24 mouse cellular contexts compared by ENCODE assay signal in genomic region chr12:77502243-77502642, GRCm38 (mm10).
A peak's percentile ranks its signal among the peaks of the same experiment; 100 is the strongest.
DNase-seq lines count a peak whose midpoint lies in the region; ATAC-seq and TF ChIP-seq lines count a peak whose summit lies in the region.
"Had no signal": no experiment of that assay in that cellular context is flagged by ENCODE, and none has a peak within 500 bp of the region (broad histone marks: within the 10 kb centered on the region; RNA-seq: fewer than 3 reads in every experiment).

No protein-coding gene starts in this region.

- no peaks in the 10 kb centered on the region for H3K9me3 ChIP-seq in heart, embryonic 12.5 days (replicated peaks)
- no peaks in the 10 kb centered on the region for H3K9me3 ChIP-seq in kidney, postnatal 0 days (replicated peaks; ENCODE audit: low read length)
- H3K9me3 ChIP-seq: embryonic facial prominence, embryonic 12.5 days; liver, embryonic 13.5 days; stomach, embryonic 15.5 days had no signal

- no peak for TF ChIP-seq POLR2A in testis, adult 2 months (IDR thresholded peaks at IDR 0.05; ENCODE audit: control insufficient read depth, low read depth, low read length)

- H3K27me3 ChIP-seq in heart, embryonic 12.5 days (replicated peaks) = peaks cover 29% of the 10 kb centered on the region
- no peaks in the 10 kb centered on the region for H3K27me3 ChIP-seq in kidney, postnatal 0 days (ENCODE audit: insufficient read depth, low read length)
- H3K27me3 ChIP-seq in testis, adult 2 months (ENCODE audit: control insufficient read depth, insufficient read depth, low read length) = no peaks in the 10 kb centered on the region
- H3K27me3 ChIP-seq: embryonic facial prominence, embryonic 12.5 days; liver, embryonic 13.5 days; stomach, embryonic 15.5 days had no signal

- no peak overlapping the region for H3K4me2 ChIP-seq in heart, embryonic 12.5 days
- H3K4me2 ChIP-seq in kidney, postnatal 0 days (ENCODE audit: low read length) = no peak overlapping the region
- H3K4me2 ChIP-seq: embryonic facial prominence, embryonic 12.5 days; hindbrain, embryonic 14.5 days; liver, embryonic 13.5 days; lung, embryonic 14.5 days; stomach, embryonic 15.5 days had no signal

- TF ChIP-seq CTCF in kidney, postnatal 0 days (IDR thresholded peaks at IDR 0.05; ENCODE audit: low read depth) = no peak
- TF ChIP-seq CTCF in testis, adult 2 months (IDR thresholded peaks at IDR 0.05; ENCODE audit: control insufficient read depth, insufficient read depth, insufficient replicate concordance, low read depth, low read length) = no peak

- no peak overlapping the region for H3K27ac ChIP-seq in heart, embryonic 12.5 days (ENCODE audit: poor library complexity, severe bottlenecking)
- no peak overlapping the region for H3K27ac ChIP-seq in kidney, postnatal 0 days
- H3K27ac ChIP-seq in testis, adult 2 months (ENCODE audit: control insufficient read depth, insufficient read depth, low read depth, low read length) = peak overlapping the region; percentile 71; the same call in 1 of the 2 replicates
- H3K27ac ChIP-seq: embryonic facial prominence, embryonic 12.5 days; hindbrain, embryonic 14.5 days; liver, embryonic 13.5 days; stomach, embryonic 15.5 days had no signal

- no peak overlapping the region for H3K4me3 ChIP-seq in heart, embryonic 12.5 days
- no peak overlapping the region for H3K4me3 ChIP-seq in kidney, postnatal 0 days (replicated peaks; ENCODE audit: low read depth, low read length)
- H3K4me3 ChIP-seq in testis, adult 2 months (ENCODE audit: control insufficient read depth, low read depth, low read length) = no peak overlapping the region
- H3K4me3 ChIP-seq: embryonic facial prominence, embryonic 12.5 days; liver, embryonic 13.5 days; stomach, embryonic 15.5 days had no signal

- peak; percentile 17 to 22 for DNase-seq in heart, postnatal 10 days
- peak; percentile 75 for DNase-seq in kidney, postnatal 0 days (ENCODE audit: low spot score)
- no peak for DNase-seq in kidney, adult 9 months
- DNase-seq in testis, postnatal 10 days (ENCODE audit: low spot score) = no peak
- no peak for DNase-seq in embryo, embryonic 11 days
- DNase-seq: adrenal gland, postnatal 14 days; cerebellum, adult 11 months; cerebellum, adult 9-10 months; cerebellum, postnatal 36 days; gastrocnemius, postnatal 14 days; heart, postnatal 36 days; liver, embryonic 13.5 days; lung, embryonic 14.5 days; lung, postnatal 14 days; midbrain, embryonic 14.5 days; thymus, adult 18-20 months; thymus, postnatal 36 days had no signal

- H3K36me3 ChIP-seq in heart, embryonic 12.5 days = no peaks in the 10 kb centered on the region
- H3K36me3 ChIP-seq in kidney, postnatal 0 days (ENCODE audit: insufficient read depth, low read length) = no peaks in the 10 kb centered on the region
- no peaks in the 10 kb centered on the region for H3K36me3 ChIP-seq in testis, adult 2 months (ENCODE audit: control insufficient read depth, insufficient read depth, low read length)
- H3K36me3 ChIP-seq: embryonic facial prominence, embryonic 12.5 days; liver, embryonic 13.5 days; stomach, embryonic 15.5 days had no signal

- 54% methylated on average over 3 of the region's 3 CpGs for WGBS in heart, embryonic 12.5 days
- 66% methylated on average over 3 of the region's 3 CpGs for WGBS in kidney, postnatal 0 days

- ATAC-seq in heart, embryonic 12.5 days (ENCODE audit: insufficient number of reproducible peaks, low FRiP score) = no peak
- ATAC-seq in kidney, postnatal 0 days (replicated peaks; ENCODE audit: low FRiP score, low read depth) = no peak
- ATAC-seq: CD4-positive, CD25-positive, alpha-beta regulatory T cell, adult 4 months; inflammation-experienced regulatory T-cells, adult 6 months had no signal

- intact Hi-C loops in heart, postnatal 10 days (cut with DNase I) = no loop called here

- peaks cover 16% of the 10 kb centered on the region for H3K4me1 ChIP-seq in heart, embryonic 12.5 days (replicated peaks)
- no peaks in the 10 kb centered on the region for H3K4me1 ChIP-seq in kidney, postnatal 0 days (replicated peaks; ENCODE audit: insufficient read depth, low read length)
- H3K4me1 ChIP-seq in testis, adult 2 months (ENCODE audit: control insufficient read depth, insufficient read depth, low read length) = peaks cover 3% of the 10 kb centered on the region
- H3K4me1 ChIP-seq: embryonic facial prominence, embryonic 12.5 days; stomach, embryonic 15.5 days had no signal

- H3K9ac ChIP-seq in heart, embryonic 12.5 days = no peak overlapping the region
- no peak overlapping the region for H3K9ac ChIP-seq in kidney, postnatal 0 days (ENCODE audit: low read depth, low read length)
- H3K9ac ChIP-seq: embryonic facial prominence, embryonic 12.5 days; hindbrain, embryonic 14.5 days; liver, embryonic 13.5 days; lung, embryonic 14.5 days; stomach, embryonic 15.5 days had no signal

Comparison
In these comparisons a context has a peak if more than half of its experiments do, and no peak if none do; other contexts are left out.
1. DNase-seq: peak in heart, postnatal 10 days (2 of 2) and kidney, postnatal 0 days (single experiment); none in kidney, adult 9 months (single experiment), testis, postnatal 10 days (single experiment) and embryo, embryonic 11 days (single experiment).